Mouse (Mus musculus): ENCODE measurements at regions not wholly inside any gene's neighbourhood (a gene's known extent, or its start where the extent isn't known, plus 50 kb on each side); places are given as distances from the start of the nearest gene placed in this dataset.

DNA sequence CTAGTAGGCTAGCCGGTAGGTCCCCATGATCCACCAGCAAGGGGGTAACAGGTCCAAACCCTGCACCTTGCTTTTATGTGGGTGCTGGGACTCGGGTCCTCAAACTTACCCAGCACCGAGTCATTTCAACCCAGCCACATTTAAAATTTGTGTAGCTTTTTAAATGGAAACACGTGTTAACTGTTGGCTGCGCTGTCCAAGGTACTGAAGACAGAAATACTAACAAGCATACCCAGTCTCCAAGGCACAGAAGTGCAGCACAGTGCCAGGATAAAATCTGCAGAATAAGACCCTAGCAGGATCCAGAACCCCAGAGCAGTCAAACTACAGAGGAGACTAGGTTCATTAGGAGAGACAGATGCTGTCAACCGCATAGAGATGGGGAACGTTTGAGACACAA is 122.6 kb upstream of the Srrm4 start:
- H3K4me3 ChIP-seq (ENCODE audit: insufficient read depth, low read depth, low read length), result no peak overlapping the region
- TF ChIP-seq CTCF (IDR thresholded peaks at IDR 0.05; ENCODE audit: insufficient read depth, low read depth, low read length), result no peak
- no peak for TF ChIP-seq POLR2A (IDR thresholded peaks at IDR 0.05; ENCODE audit: insufficient read depth, low read depth, low read length)
- H3K27ac ChIP-seq (ENCODE audit: insufficient read depth, low read depth, low read length), result no peak overlapping the region
- WGBS, result 52% methylated on average over 7 of the region's 7 CpGs
- H3K4me1 ChIP-seq (ENCODE audit: control insufficient read depth, insufficient read depth, low read length), result no peaks in the 10 kb centered on the region

DNA sequence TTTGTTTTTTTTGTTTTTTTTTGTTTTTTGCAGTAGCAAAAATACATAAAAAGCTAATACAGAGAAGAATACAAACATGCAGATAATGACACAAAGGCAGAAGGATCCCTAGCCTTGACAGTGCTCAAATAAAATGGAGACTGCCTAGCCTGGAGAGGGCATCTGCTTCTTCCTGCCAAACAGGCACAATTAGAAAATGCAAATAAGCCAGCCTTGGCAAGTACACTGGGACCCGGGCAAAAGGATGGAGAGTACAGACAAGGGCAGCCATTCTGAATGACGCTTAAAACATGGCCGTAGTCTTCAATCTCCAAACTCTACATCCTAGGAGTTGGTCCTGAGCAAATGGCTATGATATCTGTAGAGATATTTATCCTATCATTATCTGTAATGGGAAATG is 120.4 kb upstream of the Srrm4 start:
- Histone ChIP-seq H3K4me3 (ENCODE audit: insufficient read depth, low read depth, low read length) (no peak overlapping the region), H3K27ac (ENCODE audit: insufficient read depth, low read depth, low read length) (no peak overlapping the region), H3K4me1 (ENCODE audit: control insufficient read depth, insufficient read depth, low read length) (peaks cover 9% of the 10 kb centered on the region)
- 66% methylated on average over 3 of the region's 3 CpGs for WGBS
- no peak for TF ChIP-seq CTCF (IDR thresholded peaks at IDR 0.05; ENCODE audit: insufficient read depth, low read depth, low read length)
- no peak for TF ChIP-seq POLR2A (IDR thresholded peaks at IDR 0.05; ENCODE audit: insufficient read depth, low read depth, low read length)

DNA sequence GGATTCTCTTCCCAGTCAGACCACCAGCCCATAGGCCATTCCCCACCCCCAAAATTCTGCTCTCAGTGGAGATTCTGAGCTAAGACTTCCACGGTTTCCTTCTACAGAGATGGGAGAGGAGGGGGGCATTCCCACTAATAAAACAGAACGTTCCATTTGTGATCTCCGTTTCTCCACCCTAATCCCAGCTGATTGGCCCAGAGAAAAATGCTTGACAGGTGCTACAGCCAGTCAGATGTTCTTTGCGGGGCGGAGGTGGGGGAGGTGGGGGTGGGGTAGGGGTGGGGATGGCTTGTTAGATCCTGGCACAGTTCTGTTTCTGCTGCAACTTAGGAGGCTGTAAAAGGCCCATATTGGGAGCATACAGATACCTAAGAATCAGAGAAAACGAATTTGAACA is 116.9 kb upstream of the Srrm4 start:
- Histone ChIP-seq H3K4me1 (ENCODE audit: control insufficient read depth, insufficient read depth, low read length) (peaks cover 9% of the 10 kb centered on the region), H3K27ac (ENCODE audit: insufficient read depth, low read depth, low read length) (no peak overlapping the region), H3K4me3 (ENCODE audit: insufficient read depth, low read depth, low read length) (no peak overlapping the region)
- TF ChIP-seq POLR2A (IDR thresholded peaks at IDR 0.05; ENCODE audit: insufficient read depth, low read depth, low read length), result no peak
- no peak for TF ChIP-seq CTCF (IDR thresholded peaks at IDR 0.05; ENCODE audit: insufficient read depth, low read depth, low read length)
- 35% methylated on average over 6 of the region's 6 CpGs for WGBS

DNA sequence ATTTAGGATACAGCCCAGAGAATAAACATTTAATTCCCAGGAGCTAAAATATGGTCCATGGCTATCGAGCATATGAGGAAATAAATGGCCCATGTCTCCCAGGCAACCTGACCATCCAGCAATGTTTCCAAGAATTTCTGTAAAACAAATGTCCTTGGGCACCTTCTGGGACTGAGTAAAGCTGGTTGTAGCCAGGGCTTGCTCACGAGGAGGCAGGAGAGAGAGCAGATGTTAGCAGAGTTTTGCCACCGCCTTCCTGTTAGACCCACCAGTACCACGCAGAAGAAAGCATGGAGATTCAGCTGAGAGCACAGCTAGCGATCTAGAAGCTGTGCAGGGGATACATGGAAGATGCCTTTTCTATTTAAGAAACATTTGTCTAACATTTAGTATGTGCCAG is 70.8 kb upstream of the Srrm4 start:
- Histone ChIP-seq H3K27ac (ENCODE audit: insufficient read depth, low read depth, low read length) (peak overlapping the region; percentile 15; the same call in 1 of the 2 replicates), H3K4me1 (ENCODE audit: control insufficient read depth, insufficient read depth, low read length) (peaks cover 12% of the 10 kb centered on the region), H3K4me3 (ENCODE audit: insufficient read depth, low read depth, low read length) (no peak overlapping the region)
- TF ChIP-seq CTCF (IDR thresholded peaks at IDR 0.05; ENCODE audit: insufficient read depth, low read depth, low read length) (no peak), POLR2A (IDR thresholded peaks at IDR 0.05; ENCODE audit: insufficient read depth, low read depth, low read length) (no peak)
- WGBS, result 46% methylated on average over 5 of the region's 5 CpGs

DNA sequence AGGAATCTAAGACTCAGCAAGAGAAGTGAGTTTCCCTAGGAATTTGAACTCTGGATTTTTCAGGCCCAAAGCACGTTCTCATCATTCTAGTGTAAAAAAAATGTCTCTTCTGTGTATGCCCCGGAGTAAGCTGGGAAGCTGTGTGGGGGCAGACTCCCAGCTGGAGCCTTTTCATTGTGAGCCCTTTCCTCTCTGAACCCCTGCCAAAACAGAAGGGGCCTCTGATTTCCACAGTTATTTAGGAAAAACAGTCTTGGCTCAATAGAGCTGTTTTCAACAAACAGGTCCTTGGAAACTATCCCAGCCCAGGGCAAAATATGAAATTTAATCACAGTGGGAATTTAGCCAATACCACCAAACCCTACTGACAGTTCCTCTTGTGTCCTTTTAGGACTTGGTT is 70.2 kb upstream of the Srrm4 start:
- no peak for TF ChIP-seq CTCF (IDR thresholded peaks at IDR 0.05; ENCODE audit: insufficient read depth, low read depth, low read length)
- H3K4me1 ChIP-seq (ENCODE audit: control insufficient read depth, insufficient read depth, low read length), result peaks cover 12% of the 10 kb centered on the region
- no peak overlapping the region for H3K4me3 ChIP-seq (ENCODE audit: insufficient read depth, low read depth, low read length)
- WGBS, result 23% methylated on average over 2 of the region's 2 CpGs
- H3K27ac ChIP-seq (ENCODE audit: insufficient read depth, low read depth, low read length), result no peak overlapping the region

DNA sequence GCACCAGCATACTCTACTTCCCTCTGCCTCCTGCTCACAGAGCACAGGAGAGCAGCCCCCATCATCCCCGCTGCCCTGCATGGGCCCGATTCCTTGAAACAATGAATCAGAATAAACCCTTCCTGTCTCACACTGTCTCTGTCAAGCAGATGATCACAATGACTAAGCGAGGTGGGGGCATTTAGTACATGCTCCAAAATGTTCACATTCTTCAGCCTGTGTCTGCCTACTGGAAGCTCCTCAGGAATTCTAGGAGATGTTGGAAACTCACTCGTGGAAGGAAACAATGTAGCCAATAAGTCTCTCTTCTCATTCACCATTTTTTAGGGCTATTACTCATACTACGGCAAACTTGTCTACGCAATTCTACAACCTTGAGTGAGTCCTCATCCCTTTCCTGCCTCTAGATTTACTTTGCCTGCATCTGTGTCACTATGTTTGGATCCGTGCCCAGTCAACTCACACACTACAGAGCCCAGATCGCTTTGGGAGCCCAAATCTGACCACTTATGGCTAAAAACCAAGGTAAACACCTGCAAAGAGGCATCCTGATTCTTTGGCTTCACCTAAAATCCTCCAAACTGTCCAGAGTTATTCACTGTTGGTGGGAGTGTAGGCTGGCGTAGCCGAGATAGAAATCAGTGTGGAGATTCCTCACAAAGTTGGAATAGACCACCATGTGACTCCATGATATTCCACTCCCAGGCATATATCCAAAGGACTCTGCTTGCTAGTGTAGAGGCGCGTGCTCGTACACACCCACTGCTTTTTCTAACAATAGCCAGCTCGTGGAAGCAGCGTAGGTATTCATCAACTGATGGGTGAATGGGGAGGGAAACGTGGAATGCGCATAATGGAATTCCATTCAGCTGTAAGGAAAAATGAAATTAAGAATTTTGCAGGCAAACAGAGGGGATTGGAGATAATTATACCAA is 63.1 kb upstream of the Srrm4 start:
- Histone ChIP-seq H3K4me3 (ENCODE audit: insufficient read depth, low read depth, low read length) (no peak overlapping the region), H3K4me1 (ENCODE audit: control insufficient read depth, insufficient read depth, low read length) (peaks cover 11% of the 10 kb centered on the region), H3K27ac (ENCODE audit: insufficient read depth, low read depth, low read length) (no peak overlapping the region)
- WGBS, result 42% methylated on average over 17 of the region's 17 CpGs
- no peak for TF ChIP-seq CTCF (IDR thresholded peaks at IDR 0.05; ENCODE audit: insufficient read depth, low read depth, low read length)
- no peak for TF ChIP-seq POLR2A (IDR thresholded peaks at IDR 0.05; ENCODE audit: insufficient read depth, low read depth, low read length)
